Mouse (Mus musculus) heart, postnatal 0 days (tissue): ENCODE data around the gene Prkar1b.

Experiments used
- CTCF ChIP-seq: IDR thresholded peaks from 2 replicates; pipeline ENCODE4 v1.5.1; 2016; ENCODE audit warnings: antibody characterized with exemption, control low read depth, low read depth
- EP300 ChIP-seq: IDR thresholded peaks from 2 replicates; pipeline ENCODE4 v1.6.1; 2016; ENCODE audit warnings: antibody characterized with exemption, low read depth

GRCm38 (mm10) chr5:138991734-138992133, 158.1 kb downstream of the Prkar1b start:
- no peak for TF ChIP-seq CTCF
- no peak for TF ChIP-seq EP300
